Mouse (Mus musculus): ENCODE measurements around the gene Sel1l2. TPM values are rescaled to one million over a fixed set of nuclear protein-coding genes. Genes with fewer than 3 reads are reported as not detected.
A peak's percentile ranks its signal among the peaks of the same experiment; 100 is the strongest.

Sel1l2 gene
- total RNA-seq (2014; rRNA removed; ENCODE audit: low replicate concordance) (not detected in 2 replicates), polyA plus RNA-seq (2015; fragmentation: Nextera tagmentation; extraction: Ambion mirVana) (not detected in 2 replicates)

GRCm38 (mm10) chr2:140389525-140389924 lies at the start of gene Sel1l2:
Sel1l2 (minus strand) TSS chr2:140389706.
- H3K9me3 ChIP-seq (replicated peaks; ENCODE audit: control insufficient read depth, low read length), result no peaks in the 10 kb centered on the region
- no peak within 1 kb of the TSS for H3K4me3 ChIP-seq (ENCODE audit: low read depth, low read length)
- TF ChIP-seq CTCF (IDR thresholded peaks at IDR 0.05; ENCODE audit: low read depth), result no peak
- no peak within 1 kb of the TSS for H3K27ac ChIP-seq (ENCODE audit: low read depth)
- no peaks in the 10 kb centered on the region for H3K27me3 ChIP-seq (ENCODE audit: control insufficient read depth, insufficient read depth, low read length)
- ATAC-seq (ENCODE audit: insufficient read depth, low read depth) (no peak), DNase-seq (ENCODE audit: low spot score) (no peak)
- 41% methylated on average over 4 of the region's 4 CpGs for whole genome bisulfite sequencing
- no peak within 1 kb of the TSS for H3K9ac ChIP-seq (replicated peaks; ENCODE audit: low read depth, low read length)
- no peak within 1 kb of the TSS for H3K4me2 ChIP-seq (ENCODE audit: low read depth, low read length)
- H3K4me1 ChIP-seq (ENCODE audit: control insufficient read depth, insufficient read depth), result no peaks in the 10 kb centered on the region
- no peaks in the 10 kb centered on the region for H3K36me3 ChIP-seq (replicated peaks; ENCODE audit: control insufficient read depth, insufficient read depth, low read length)

GRCm38 (mm10) chr2:140439081-140439480 lies 49.6 kb upstream of the Sel1l2 start:
- WGBS, result 72% methylated on average over 4 of the region's 4 CpGs
- H3K9me3 ChIP-seq (replicated peaks; ENCODE audit: control insufficient read depth, low read length), result no peaks in the 10 kb centered on the region

GRCm38 (mm10) chr2:140427283-140427682 lies 37.8 kb upstream of the Sel1l2 start:
- Histone ChIP-seq H3K27me3 (ENCODE audit: control insufficient read depth, insufficient read depth, low read length) (no peaks in the 10 kb centered on the region), H3K9me3 (replicated peaks; ENCODE audit: control insufficient read depth, low read length) (no peaks in the 10 kb centered on the region), H3K36me3 (replicated peaks; ENCODE audit: control insufficient read depth, insufficient read depth, low read length) (no peaks in the 10 kb centered on the region), H3K4me2 (ENCODE audit: low read depth, low read length) (no peak overlapping the region), H3K4me1 (ENCODE audit: control insufficient read depth, insufficient read depth) (no peaks in the 10 kb centered on the region), H3K4me3 (ENCODE audit: low read depth, low read length) (no peak overlapping the region), H3K27ac (ENCODE audit: low read depth) (no peak overlapping the region), H3K9ac (replicated peaks; ENCODE audit: low read depth, low read length) (no peak overlapping the region)
- 15% methylated on average over 4 of the region's 4 CpGs for WGBS
- DNase-seq (ENCODE audit: low spot score), result peak; percentile 53
- no peak for ATAC-seq (ENCODE audit: insufficient read depth, low read depth)
- no peak for TF ChIP-seq EP300 (IDR thresholded peaks at IDR 0.05; ENCODE audit: low read depth)
- peak; percentile 61 for TF ChIP-seq CTCF (IDR thresholded peaks at IDR 0.05; ENCODE audit: low read depth)

More at GRCm38 (mm10) chr2:140439081-140439480, 49.6 kb upstream of the Sel1l2 start:
- H3K4me1 ChIP-seq (ENCODE audit: control insufficient read depth, insufficient read depth), result no peaks in the 10 kb centered on the region
- H3K9ac ChIP-seq (replicated peaks; ENCODE audit: low read depth, low read length), result no peak overlapping the region
- DNase-seq (ENCODE audit: low spot score) (no peak), ATAC-seq (ENCODE audit: insufficient read depth, low read depth) (no peak)
- no peaks in the 10 kb centered on the region for H3K36me3 ChIP-seq (replicated peaks; ENCODE audit: control insufficient read depth, insufficient read depth, low read length)
- TF ChIP-seq EP300 (IDR thresholded peaks at IDR 0.05; ENCODE audit: low read depth), result no peak
- no peak for TF ChIP-seq CTCF (IDR thresholded peaks at IDR 0.05; ENCODE audit: low read depth)
- no peak overlapping the region for H3K27ac ChIP-seq (ENCODE audit: low read depth)
- no peak overlapping the region for H3K4me2 ChIP-seq (ENCODE audit: low read depth, low read length)
- no peaks in the 10 kb centered on the region for H3K27me3 ChIP-seq (ENCODE audit: control insufficient read depth, insufficient read depth, low read length)
- H3K4me3 ChIP-seq (ENCODE audit: low read depth, low read length), result no peak overlapping the region

- Histone ChIP-seq H3K9ac (replicated peaks; ENCODE audit: low read depth, low read length) (no peak overlapping the region), H3K27me3 (ENCODE audit: control insufficient read depth, insufficient read depth, low read length) (no peaks in the 10 kb centered on the region), H3K4me1 (ENCODE audit: control insufficient read depth, insufficient read depth) (no peaks in the 10 kb centered on the region), H3K36me3 (replicated peaks; ENCODE audit: control insufficient read depth, insufficient read depth, low read length) (no peaks in the 10 kb centered on the region), H3K4me3 (ENCODE audit: low read depth, low read length) (no peak overlapping the region), H3K9me3 (replicated peaks; ENCODE audit: control insufficient read depth, low read length) (no peaks in the 10 kb centered on the region), H3K4me2 (ENCODE audit: low read depth, low read length) (no peak overlapping the region), H3K27ac (ENCODE audit: low read depth) (no peak overlapping the region)
- DNase-seq (ENCODE audit: low spot score), result no peak
- no peak for ATAC-seq (ENCODE audit: insufficient read depth, low read depth)
- TF ChIP-seq CTCF (IDR thresholded peaks at IDR 0.05; ENCODE audit: low read depth), result no peak
These were observed 36.3 kb upstream of the Sel1l2 start for GRCm38 (mm10) chr2:140425844-140426243.

- under 1% methylated on average over 35 of the region's 58 CpGs for whole genome bisulfite sequencing
- Histone ChIP-seq H3K4me3 (ENCODE audit: low read depth, low read length) (peak overlapping the region; percentile 86), H3K36me3 (replicated peaks; ENCODE audit: control insufficient read depth, insufficient read depth, low read length) (no peaks in the 10 kb centered on the region), H3K9ac (replicated peaks; ENCODE audit: low read depth, low read length) (peak overlapping the region; percentile 54), H3K4me1 (ENCODE audit: control insufficient read depth, insufficient read depth) (peaks cover 5% of the 10 kb centered on the region; the same call in 1 of the 2 replicates), H3K27ac (ENCODE audit: low read depth) (no peak overlapping the region), H3K9me3 (replicated peaks; ENCODE audit: control insufficient read depth, low read length) (no peaks in the 10 kb centered on the region), H3K27me3 (ENCODE audit: control insufficient read depth, insufficient read depth, low read length) (no peaks in the 10 kb centered on the region), H3K4me2 (ENCODE audit: low read depth, low read length) (peak overlapping the region; percentile 99)
- ATAC-seq (ENCODE audit: insufficient read depth, low read depth), result peak; percentile 54
- TF ChIP-seq EP300 (IDR thresholded peaks at IDR 0.05; ENCODE audit: low read depth), result no peak
- TF ChIP-seq CTCF (IDR thresholded peaks at IDR 0.05; ENCODE audit: low read depth), result no peak
- DNase-seq (ENCODE audit: low spot score), result peak; percentile 11
These were observed 6.3 kb upstream of the Sel1l2 start for GRCm38 (mm10) chr2:140395744-140396231.

GRCm38 (mm10) chr2:140395179-140395578 lies 5.7 kb upstream of the Sel1l2 start, which contains the start of gene Macrod2:
Macrod2 (plus strand) TSS chr2:140395309.
- 0% methylated on average over 40 of the region's 47 CpGs for WGBS
- H3K4me1 ChIP-seq (ENCODE audit: control insufficient read depth, insufficient read depth), result peaks cover 5% of the 10 kb centered on the region; the same call in 1 of the 2 replicates
- peak within 1 kb of the TSS; percentile 54 for H3K9ac ChIP-seq (replicated peaks; ENCODE audit: low read depth, low read length)
- DNase-seq (ENCODE audit: low spot score) (peak; percentile 97), ATAC-seq (ENCODE audit: insufficient read depth, low read depth) (peak; percentile 99)
- no peaks in the 10 kb centered on the region for H3K27me3 ChIP-seq (ENCODE audit: control insufficient read depth, insufficient read depth, low read length)
- H3K4me3 ChIP-seq (ENCODE audit: low read depth, low read length), result peak within 1 kb of the TSS; percentile 86
- H3K4me2 ChIP-seq (ENCODE audit: low read depth, low read length), result peak within 1 kb of the TSS; percentile 99
- TF ChIP-seq CTCF (IDR thresholded peaks at IDR 0.05; ENCODE audit: low read depth) (no peak), EP300 (IDR thresholded peaks at IDR 0.05; ENCODE audit: low read depth) (no peak)
- H3K36me3 ChIP-seq (replicated peaks; ENCODE audit: control insufficient read depth, insufficient read depth, low read length), result no peaks in the 10 kb centered on the region
- H3K9me3 ChIP-seq (replicated peaks; ENCODE audit: control insufficient read depth, low read length), result no peaks in the 10 kb centered on the region
- no peak within 1 kb of the TSS for H3K27ac ChIP-seq (ENCODE audit: low read depth)

Measured in heart, postnatal 0 days (tissue).